17 mouse cellular contexts compared by ENCODE assay signal in genomic region chr10:62202574-62202973, GRCm38 (mm10). TPM values are rescaled to one million over a fixed set of nuclear protein-coding genes. Genes with fewer than 3 reads are reported as not detected.
DNase-seq lines count a peak whose midpoint lies in the region; ATAC-seq lines count a peak whose summit lies in the region.
"Had no signal": no experiment of that assay in that cellular context is flagged by ENCODE, and none has a peak within 500 bp of the region (broad histone marks: within the 10 kb centered on the region; RNA-seq: fewer than 3 reads in every experiment).

No protein-coding gene starts in this region.

- peak; percentile 49 to 70 for DNase-seq in frontal cortex, adult 2 months (ENCODE audit: extremely low spot score in 1 of 2, low spot score in 1 of 2)
- no peak for DNase-seq in frontal cortex, postnatal 10 days (ENCODE audit: low spot score in 2 of 2)
- DNase-seq in 3134 (ENCODE audit: extremely low read depth, insufficient read length, low spot score), result peak; percentile 45
- peak; percentile 43 to 49 for DNase-seq in frontal cortex, postnatal 36 days (ENCODE audit: low spot score in 2 of 2)
- peak; percentile 48 to 64 for DNase-seq in left cerebral cortex, postnatal 14 days (ENCODE audit: low spot score in 2 of 2)
- no peak for DNase-seq in testis, postnatal 10 days (ENCODE audit: low spot score)
- DNase-seq in thymus, postnatal 0 days (ENCODE audit: low spot score), result no peak
- DNase-seq: adrenal gland, postnatal 25 days; cerebellum, postnatal 10 days; heart, adult 18-20 months; heart, postnatal 10 days; kidney, adult 18-20 months; kidney, postnatal 14 days; liver, embryonic 13.5 days had no signal

- intact Hi-C loops in left cerebral cortex, postnatal 14 days (cut with DNase I), result no loop called here

- no peak for ATAC-seq in megakaryocyte progenitor cell, adult 5-6 weeks (replicated peaks; ENCODE audit: poor library complexity)
- ATAC-seq: forebrain, embryonic 15.5 days had no signal

RNA-seq across cellular contexts. Expression of gene Tspan15, which starts 28.5 kb away (rescaled TPM):
- polyA plus RNA-seq in frontal cortex, adult 2 months (2012; rRNA removed), result 29.5 and 39.0 TPM in 2 replicates
- 1 to 10 TPM; 8.4 to 8.7 TPM for total RNA-seq in left cerebral cortex, postnatal 14 days (2021)
- 0.15 and 0.49 TPM in 2 replicates for total RNA-seq in megakaryocyte progenitor cell, adult 5-6 weeks (2015)
- total RNA-seq in megakaryocyte progenitor cell, adult 5-6 weeks (2017), result 0.21 TPM in 1 of 2 replicates, not detected in the other
- polyA plus RNA-seq in thymus, postnatal 0 days (2015; fragmentation: Nextera tagmentation; extraction: Ambion mirVana), result 3.7 and 4.5 TPM in 2 replicates

RNA-seq across cellular contexts. Expression of gene Tacr2, which starts 49.7 kb away (rescaled TPM):
- polyA plus RNA-seq in frontal cortex, adult 2 months (2012; rRNA removed), result 0.18 and 0.27 TPM in 2 replicates
- total RNA-seq in left cerebral cortex, postnatal 14 days (2021), result under 1 TPM; 0.15 to 0.19 TPM
- total RNA-seq in megakaryocyte progenitor cell, adult 5-6 weeks (2015), result not detected in 2 replicates
- total RNA-seq in megakaryocyte progenitor cell, adult 5-6 weeks (2017), result not detected in 2 replicates
- 0.05 and 0.06 TPM in 2 replicates for polyA plus RNA-seq in thymus, postnatal 0 days (2015; fragmentation: Nextera tagmentation; extraction: Ambion mirVana)
- total RNA-seq: heart, adult 18-20 months; heart, postnatal 10 days had no signal
- polyA plus RNA-seq: forebrain, embryonic 15.5 days; liver, embryonic 13.5 days; neural tube, embryonic 12.5 days had no signal

RNA-seq across cellular contexts. Expression of gene Fam241b, which starts 58.9 kb away (rescaled TPM):
- polyA plus RNA-seq in frontal cortex, adult 2 months (2012; rRNA removed), result 42.2 and 45.7 TPM in 2 replicates
- 10 to 100 TPM; 51.0 to 60.4 TPM for total RNA-seq in left cerebral cortex, postnatal 14 days (2021)
- total RNA-seq in megakaryocyte progenitor cell, adult 5-6 weeks (2015), result not detected in 2 replicates
- total RNA-seq in megakaryocyte progenitor cell, adult 5-6 weeks (2017), result not detected in 2 replicates
- 10.5 and 12.6 TPM in 2 replicates for polyA plus RNA-seq in thymus, postnatal 0 days (2015; fragmentation: Nextera tagmentation; extraction: Ambion mirVana)

Comparison
In these comparisons a context has a peak if more than half of its experiments do, and no peak if none do; other contexts are left out.
1. DNase-seq: peak in frontal cortex, adult 2 months (2 of 2), 3134 (single experiment), frontal cortex, postnatal 36 days (2 of 2) and left cerebral cortex, postnatal 14 days (2 of 2); none in frontal cortex, postnatal 10 days (0 of 2), testis, postnatal 10 days (single experiment) and thymus, postnatal 0 days (single experiment).
2. RNA of gene Tspan15, which starts 28.5 kb away (total RNA-seq): 8.4 to 8.7 TPM in left cerebral cortex, postnatal 14 days; 0.15 to 0.49 TPM in megakaryocyte progenitor cell, adult 5-6 weeks; every median in the first group is over 4 times any median in the second.
3. RNA of gene Fam241b, which starts 58.9 kb away (total RNA-seq): 51.0 to 60.4 TPM in left cerebral cortex, postnatal 14 days; not detected in megakaryocyte progenitor cell, adult 5-6 weeks; every median in the first group is over 10 times any median in the second.